Mouse (Mus musculus) forebrain, embryonic 10.5 days (tissue): ENCODE measurements at regions not wholly inside any gene's neighbourhood (a gene's known extent, or its start where the extent isn't known, plus 50 kb on each side); places are given as distances from the start of the nearest gene placed in this dataset.

Experiments used
- DNase-seq: peaks from one replicate; pipeline ENCODE4 v3.0.0-alpha.2; 2017; ENCODE audit warnings: low spot score; ENCODE audit errors: extremely low spot score
- H3K27ac ChIP-seq: fragments of 300-500 bp; sonication (generic); 2 replicates; pipeline ENCODE4 v1.5.1; 2016; ENCODE audit warnings: mild to moderate bottlenecking
- H3K27me3 ChIP-seq: fragments of 300-500 bp; sonication (generic); 2 replicates; pipeline ENCODE4 v1.6.1; 2016; ENCODE audit warnings: mild to moderate bottlenecking; ENCODE audit not compliant: poor library complexity, severe bottlenecking
- H3K36me3 ChIP-seq: fragments of 300-500 bp; sonication (generic); replicated peaks from 2 replicates; pipeline ENCODE4 v1.6.1; 2016; ENCODE audit warnings: mild to moderate bottlenecking, moderate library complexity
- H3K4me1 ChIP-seq: fragments of 300-500 bp; sonication (generic); 2 replicates; pipeline ENCODE4 v1.6.1; 2016
- H3K4me3 ChIP-seq: fragments of 300-500 bp; sonication (generic); 2 replicates; pipeline ENCODE4 v1.5.1; 2016; ENCODE audit warnings: mild to moderate bottlenecking, moderate library complexity
- H3K9me3 ChIP-seq: fragments of 300-500 bp; sonication (generic); 2 replicates; pipeline ENCODE4 v1.6.1; 2016; ENCODE audit warnings: mild to moderate bottlenecking, moderate library complexity
- WGBS: fragments of 180-500 bp; shearing (Covaris S2); methylation state at CpG from one replicate; pipeline ENCODE4 v1.1.7; 2016; 5-methylcytosine and 5-hydroxymethylcytosine counted together

- no peaks in the 10 kb centered on the region for H3K36me3 ChIP-seq
- peaks cover 4% of the 10 kb centered on the region for H3K4me1 ChIP-seq
- no peak for DNase-seq
- H3K27ac ChIP-seq = no peak overlapping the region
- no peaks in the 10 kb centered on the region for H3K27me3 ChIP-seq
- WGBS = 23% methylated on average over 4 of the region's 4 CpGs
- no peaks in the 10 kb centered on the region for H3K9me3 ChIP-seq
- no peak overlapping the region for H3K4me3 ChIP-seq
Observed at GRCm38 (mm10) chr16:93533205-93533604, 70.7 kb downstream of the Setd4 start.

DNA sequence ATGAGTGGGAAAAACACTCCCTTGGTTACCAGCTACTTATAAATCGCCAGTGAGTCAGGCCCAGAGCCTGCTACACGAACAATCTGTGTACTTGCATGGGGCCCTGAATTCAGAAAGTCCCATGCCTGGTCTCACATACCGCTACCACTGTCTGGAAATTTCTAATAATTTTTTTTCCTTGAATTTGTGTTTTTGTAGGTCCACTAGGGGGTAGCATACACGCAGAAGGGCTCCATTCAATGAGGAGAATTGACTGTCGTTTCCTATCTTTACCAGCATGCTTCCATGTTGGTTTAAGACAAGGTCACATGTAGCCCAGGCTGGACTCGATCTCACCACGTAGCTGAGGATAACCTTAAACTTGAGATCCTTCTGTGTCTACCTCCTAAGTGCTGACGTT, 71.9 kb downstream of the Setd4 start:
- 80% methylated on average over 8 of the region's 8 CpGs for WGBS
- Histone ChIP-seq H3K9me3 (no peaks in the 10 kb centered on the region), H3K27me3 (no peaks in the 10 kb centered on the region), H3K4me1 (peaks cover 4% of the 10 kb centered on the region), H3K36me3 (no peaks in the 10 kb centered on the region), H3K27ac (no peak overlapping the region), H3K4me3 (no peak overlapping the region)
- no peak for DNase-seq

GRCm38 (mm10) chr16:93522485-93522884, 81.4 kb downstream of the Setd4 start:
- no peak overlapping the region for H3K4me3 ChIP-seq
- no peaks in the 10 kb centered on the region for H3K4me1 ChIP-seq
- no peaks in the 10 kb centered on the region for H3K27me3 ChIP-seq
- no peaks in the 10 kb centered on the region for H3K36me3 ChIP-seq
- no peak overlapping the region for H3K27ac ChIP-seq
- WGBS = 79% methylated on average over 2 of the region's 2 CpGs
- DNase-seq = no peak
- H3K9me3 ChIP-seq = no peaks in the 10 kb centered on the region

DNA sequence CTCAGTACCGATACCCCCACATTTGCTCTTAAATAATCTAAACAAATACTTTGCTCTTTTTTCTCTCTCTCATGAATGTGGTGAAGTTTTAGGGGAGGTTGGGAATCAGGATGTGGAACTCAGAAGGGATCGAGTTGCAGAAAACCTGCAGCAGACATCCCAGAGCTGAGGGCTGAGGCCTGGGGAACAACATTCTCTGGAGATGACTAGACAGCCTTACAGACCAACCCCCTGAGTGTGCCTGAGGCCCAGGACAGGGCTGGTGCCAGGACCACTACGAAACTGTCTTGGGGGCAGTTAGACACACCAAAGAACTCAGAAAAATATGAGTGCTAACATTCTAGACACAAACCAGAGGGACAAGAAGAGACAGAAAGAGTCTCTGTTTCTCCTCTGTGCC, 83.4 kb downstream of the Setd4 start:
- Histone ChIP-seq H3K27ac (no peak overlapping the region), H3K27me3 (no peaks in the 10 kb centered on the region), H3K4me3 (no peak overlapping the region), H3K4me1 (no peaks in the 10 kb centered on the region), H3K36me3 (no peaks in the 10 kb centered on the region), H3K9me3 (no peaks in the 10 kb centered on the region)
- DNase-seq = no peak
- 84% methylated on average over 3 of the region's 3 CpGs for WGBS

GRCm38 (mm10) chr16:93518620-93519019, 85.2 kb downstream of the Setd4 start:
- no peak for DNase-seq
- Histone ChIP-seq H3K27me3 (no peaks in the 10 kb centered on the region), H3K36me3 (no peaks in the 10 kb centered on the region), H3K9me3 (no peaks in the 10 kb centered on the region), H3K27ac (no peak overlapping the region), H3K4me3 (no peak overlapping the region), H3K4me1 (no peaks in the 10 kb centered on the region)
- 89% methylated on average over 1 of the region's 1 CpGs for WGBS

DNA sequence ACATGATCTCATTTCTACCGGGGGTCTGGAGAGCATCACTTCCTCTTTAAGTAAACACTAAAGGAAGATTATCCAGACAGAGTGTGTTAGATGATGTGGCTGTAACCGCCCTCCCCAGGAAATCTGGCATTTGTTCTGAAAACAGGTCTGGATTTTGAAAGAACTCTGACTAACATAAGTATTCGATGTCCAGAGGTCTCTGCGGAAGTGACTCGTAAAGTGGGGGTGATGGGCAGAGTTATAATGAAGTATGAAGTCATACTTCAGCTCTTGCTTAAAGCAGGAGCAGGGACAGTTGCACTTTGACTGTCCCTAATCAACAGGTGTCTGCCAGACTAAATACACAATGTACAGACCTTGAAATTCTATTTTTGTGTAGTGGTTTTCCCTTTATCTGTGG, 87.1 kb downstream of the Setd4 start:
- Histone ChIP-seq H3K9me3 (no peaks in the 10 kb centered on the region), H3K27me3 (no peaks in the 10 kb centered on the region), H3K36me3 (no peaks in the 10 kb centered on the region), H3K4me1 (no peaks in the 10 kb centered on the region), H3K4me3 (no peak overlapping the region), H3K27ac (no peak overlapping the region)
- DNase-seq = no peak
- 91% methylated on average over 5 of the region's 5 CpGs for WGBS

GRCm38 (mm10) chr16:93515456-93515941, 88.4 kb downstream of the Setd4 start:
- H3K36me3 ChIP-seq = no peaks in the 10 kb centered on the region
- no peak overlapping the region for H3K27ac ChIP-seq
- H3K9me3 ChIP-seq = no peaks in the 10 kb centered on the region
- no peaks in the 10 kb centered on the region for H3K27me3 ChIP-seq
- H3K4me1 ChIP-seq = no peaks in the 10 kb centered on the region
- WGBS = 88% methylated on average over 5 of the region's 5 CpGs
- DNase-seq = no peak
- H3K4me3 ChIP-seq = no peak overlapping the region

GRCm38 (mm10) chr16:93513616-93514041, 90.2 kb downstream of the Setd4 start:
- Histone ChIP-seq H3K27me3 (no peaks in the 10 kb centered on the region), H3K4me1 (no peaks in the 10 kb centered on the region), H3K9me3 (no peaks in the 10 kb centered on the region), H3K4me3 (no peak overlapping the region), H3K27ac (no peak overlapping the region), H3K36me3 (no peaks in the 10 kb centered on the region)
- WGBS = 92% methylated on average over 5 of the region's 5 CpGs
- no peak for DNase-seq

GRCm38 (mm10) chr16:93511988-93512387, 91.9 kb downstream of the Setd4 start:
- Histone ChIP-seq H3K9me3 (no peaks in the 10 kb centered on the region), H3K27ac (no peak overlapping the region), H3K27me3 (no peaks in the 10 kb centered on the region), H3K4me1 (no peaks in the 10 kb centered on the region), H3K36me3 (no peaks in the 10 kb centered on the region), H3K4me3 (no peak overlapping the region)
- 78% methylated on average over 4 of the region's 4 CpGs for WGBS
- no peak for DNase-seq

DNA sequence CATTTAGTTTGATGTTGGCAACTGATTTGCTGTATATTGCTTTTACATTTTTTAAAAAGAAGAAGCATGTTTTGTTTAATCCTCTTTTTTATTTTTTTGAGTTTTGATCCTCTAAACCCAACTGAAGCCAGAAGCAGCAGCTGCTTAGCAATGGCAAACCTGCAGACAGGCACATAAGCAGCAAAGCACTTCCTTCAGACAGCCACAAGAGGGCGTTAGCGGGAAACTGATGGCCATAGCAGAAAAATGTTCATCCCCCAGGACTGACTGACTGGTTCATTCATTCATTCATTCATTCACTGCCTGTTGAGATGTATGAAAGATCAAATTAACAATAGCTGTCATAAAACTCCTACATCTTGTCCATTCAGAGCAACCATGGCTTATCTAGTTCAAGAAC, 92.3 kb downstream of the Setd4 start:
- H3K36me3 ChIP-seq = no peaks in the 10 kb centered on the region
- H3K9me3 ChIP-seq = 0 out of 2 replicates have a peak, but pooled peaks cover 4% of the 10 kb centered on the region
- WGBS = 0% methylated on average over 2 of the region's 2 CpGs
- no peaks in the 10 kb centered on the region for H3K27me3 ChIP-seq
- H3K27ac ChIP-seq = no peak overlapping the region
- no peaks in the 10 kb centered on the region for H3K4me1 ChIP-seq
- no peak for DNase-seq
- H3K4me3 ChIP-seq = no peak overlapping the region

DNA sequence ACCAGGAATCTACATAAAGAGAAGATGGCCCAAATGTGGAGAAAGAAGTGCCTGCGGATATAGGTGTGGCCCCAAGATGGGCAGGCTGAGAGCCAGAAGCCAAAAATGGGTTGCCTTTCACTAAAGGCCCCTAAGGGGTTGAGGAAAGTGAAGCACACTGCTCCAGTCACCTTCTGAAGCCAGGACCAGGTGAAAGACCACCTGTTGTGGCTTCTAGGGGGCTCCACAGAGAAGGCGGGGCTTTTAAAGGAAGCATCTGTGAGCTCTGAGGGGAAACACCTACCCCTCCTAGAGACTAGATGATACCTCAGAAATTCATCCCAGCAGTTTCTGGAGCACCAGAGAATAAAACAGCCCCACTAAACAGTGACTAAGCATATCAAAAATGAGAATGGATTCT, 105.1 kb downstream of the Setd4 start:
- no peak for DNase-seq
- peaks cover 3% of the 10 kb centered on the region; the same call in 1 of the 2 replicates for H3K9me3 ChIP-seq
- H3K27ac ChIP-seq = no peak overlapping the region
- H3K36me3 ChIP-seq = no peaks in the 10 kb centered on the region
- no peaks in the 10 kb centered on the region for H3K4me1 ChIP-seq
- no peak overlapping the region for H3K4me3 ChIP-seq
- WGBS = 94% methylated on average over 2 of the region's 2 CpGs
- no peaks in the 10 kb centered on the region for H3K27me3 ChIP-seq

DNA sequence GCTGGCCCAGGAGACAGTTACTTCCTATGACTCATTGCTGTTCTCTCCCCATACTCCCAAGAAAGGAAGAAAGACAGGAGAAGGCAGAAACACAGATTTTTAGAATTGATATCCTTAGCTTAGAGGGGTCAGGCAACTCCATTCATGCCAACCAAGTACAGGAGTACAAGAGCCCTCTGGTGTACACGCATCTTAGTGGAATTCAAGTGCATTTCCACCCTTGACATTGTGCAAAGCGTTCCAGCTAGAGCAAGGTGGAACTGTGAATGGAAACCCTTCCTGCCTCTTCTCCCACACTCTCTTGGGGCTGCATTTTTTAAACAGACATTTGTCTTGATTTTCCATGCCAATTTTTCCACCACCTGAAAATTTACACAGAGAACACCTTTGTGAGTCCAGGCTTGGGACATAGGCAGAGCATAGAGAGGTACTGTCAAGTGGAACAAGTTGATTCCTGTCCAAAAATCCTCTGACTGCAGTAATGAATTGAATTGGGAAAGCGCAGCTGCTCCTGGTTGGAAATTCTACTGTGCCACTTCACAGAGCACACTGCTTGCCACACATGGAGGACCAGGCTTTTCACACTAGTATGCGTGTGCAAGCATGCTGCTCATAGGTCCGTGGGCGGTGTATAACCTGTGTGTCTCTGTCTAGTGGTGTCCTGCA, 110.4 kb downstream of the Setd4 start:
- no peak overlapping the region for H3K4me3 ChIP-seq
- no peaks in the 10 kb centered on the region for H3K9me3 ChIP-seq
- DNase-seq = no peak
- no peak overlapping the region for H3K27ac ChIP-seq
- H3K27me3 ChIP-seq = no peaks in the 10 kb centered on the region
- no peaks in the 10 kb centered on the region for H3K4me1 ChIP-seq
- no peaks in the 10 kb centered on the region for H3K36me3 ChIP-seq
- 92% methylated on average over 6 of the region's 6 CpGs for WGBS

- H3K27ac ChIP-seq = no peak overlapping the region
- no peaks in the 10 kb centered on the region for H3K9me3 ChIP-seq
- WGBS = 86% methylated on average over 26 of the region's 26 CpGs
- DNase-seq = no peak
- H3K36me3 ChIP-seq = no peaks in the 10 kb centered on the region
- H3K27me3 ChIP-seq = no peaks in the 10 kb centered on the region
- H3K4me3 ChIP-seq = no peak overlapping the region
- H3K4me1 ChIP-seq = no peaks in the 10 kb centered on the region
Observed at GRCm38 (mm10) chr16:93486646-93487550, 117.0 kb downstream of the Setd4 start.
